Mouse (Mus musculus) embryonic facial prominence, embryonic 12.5 days (tissue): ENCODE results near the gene Tes. TPM values are rescaled to one million over a fixed set of nuclear protein-coding genes. Genes with fewer than 3 reads are reported as not detected.
"Not testable (repeated sequence)": the region's sequence is repeated elsewhere in the genome, so short reads cannot be mapped to it uniquely, and the experiment has no call there.

ENCODE experiments used
- ATAC-seq: fragments of 200-750 bp; cut with Nextera tagmentation; 2 replicates; pipeline ENCODE4 v1.8.0; 2017; ENCODE audit not compliant: insufficient number of reproducible peaks, insufficient read depth, low FRiP score, low TSS enrichment
- H3K27ac ChIP-seq: fragments of 300-500 bp; sonication (generic); 2 replicates; pipeline ENCODE4 v1.5.1; 2016; ENCODE audit warnings: mild to moderate bottlenecking
- H3K27me3 ChIP-seq: fragments of 300-500 bp; sonication (generic); 2 replicates; pipeline ENCODE4 v1.6.1; 2016; ENCODE audit warnings: mild to moderate bottlenecking, moderate library complexity
- H3K36me3 ChIP-seq: fragments of 300-500 bp; sonication (generic); 2 replicates; pipeline ENCODE4 v1.6.1; 2016; ENCODE audit warnings: mild to moderate bottlenecking
- H3K4me1 ChIP-seq: fragments of 300-500 bp; sonication (generic); 2 replicates; pipeline ENCODE4 v1.6.1; 2016
- H3K4me2 ChIP-seq: fragments of 300-500 bp; sonication (generic); replicated peaks from 2 replicates; pipeline ENCODE4 v1.6.1; 2016; ENCODE audit warnings: mild to moderate bottlenecking, moderate library complexity
- H3K4me3 ChIP-seq: fragments of 300-500 bp; sonication (generic); 2 replicates; pipeline ENCODE4 v1.5.1; 2016; ENCODE audit warnings: mild to moderate bottlenecking
- H3K9ac ChIP-seq: fragments of 300-500 bp; sonication (generic); 2 replicates; pipeline ENCODE4 v1.6.1; 2016; ENCODE audit warnings: mild to moderate bottlenecking, moderate library complexity
- H3K9me3 ChIP-seq: fragments of 300-500 bp; sonication (generic); 2 replicates; pipeline ENCODE4 v1.6.1; 2016; ENCODE audit warnings: mild to moderate bottlenecking, moderate library complexity
- WGBS: fragments of 180-500 bp; shearing (Covaris S2); methylation state at CpG from one replicate; pipeline ENCODE4 v1.1.7; 2016; 5-methylcytosine and 5-hydroxymethylcytosine counted together
- polyA plus RNA-seq: library from polyadenylated mRNA; unstranded; fragments of >200 nt; fragmentation: Nextera tagmentation; extraction: Ambion mirVana; gene quantifications from 2 replicates; pipeline ENCODE4 v1.2.1, GENCODE M21; 2016

Gene Tes
- polyA plus RNA-seq, 1 experiment from 2014 or later = 111 TPM

GRCm38 (mm10) chr6:17059501-17059900, 5.4 kb upstream of the Tes start:
- 68% methylated on average over 2 of the region's 2 CpGs for WGBS
- Histone ChIP-seq H3K9me3 (no peaks in the 10 kb centered on the region), H3K4me3 (no peak overlapping the region), H3K9ac (no peak overlapping the region), H3K27ac (no peak overlapping the region), H3K4me1 (peaks cover 6% of the 10 kb centered on the region; the same call in 1 of the 2 replicates), H3K4me2 (no peak overlapping the region), H3K27me3 (no peaks in the 10 kb centered on the region), H3K36me3 (no peaks in the 10 kb centered on the region)
- ATAC-seq = no peak

GRCm38 (mm10) chr6:17060154-17060553, 4.8 kb upstream of the Tes start:
- H3K27ac ChIP-seq = no peak overlapping the region
- no peak overlapping the region for H3K9ac ChIP-seq
- H3K36me3 ChIP-seq = no peaks in the 10 kb centered on the region
- H3K9me3 ChIP-seq = no peaks in the 10 kb centered on the region
- no peaks in the 10 kb centered on the region for H3K27me3 ChIP-seq
- ATAC-seq = no peak
- 0 out of 2 replicates have a peak, but pooled peaks cover 3% of the 10 kb centered on the region for H3K4me1 ChIP-seq
- no peak overlapping the region for H3K4me2 ChIP-seq
- no peak overlapping the region for H3K4me3 ChIP-seq
- WGBS = 84% methylated on average over 2 of the region's 2 CpGs

GRCm38 (mm10) chr6:17061826-17062225, 3.1 kb upstream of the Tes start:
- not testable (repeated sequence) for ATAC-seq, H3K9me3 ChIP-seq, H3K36me3 ChIP-seq, H3K27me3 ChIP-seq, H3K4me3 ChIP-seq, H3K27ac ChIP-seq, H3K4me2 ChIP-seq, H3K9ac ChIP-seq
- H3K4me1 ChIP-seq = peaks cover 10% of the 10 kb centered on the region; the same call in 1 of the 2 replicates
- WGBS = 85% methylated on average over 4 of the region's 4 CpGs

- H3K4me3 ChIP-seq = no peak overlapping the region
- peaks cover 10% of the 10 kb centered on the region; the same call in 1 of the 2 replicates for H3K4me1 ChIP-seq
- no peaks in the 10 kb centered on the region for H3K9me3 ChIP-seq
- H3K36me3 ChIP-seq = no peaks in the 10 kb centered on the region
- H3K27ac ChIP-seq = no peak overlapping the region
- WGBS = 87% methylated on average over 6 of the region's 6 CpGs
- ATAC-seq = no peak
- H3K9ac ChIP-seq = no peak overlapping the region
- H3K4me2 ChIP-seq = no peak overlapping the region
- no peaks in the 10 kb centered on the region for H3K27me3 ChIP-seq
These were observed 2.6 kb upstream of the Tes start for GRCm38 (mm10) chr6:17062366-17062765.

GRCm38 (mm10) chr6:17065791-17066169, 831 bp downstream of the Tes start:
- WGBS = 3% methylated on average over 12 of the region's 12 CpGs

GRCm38 (mm10) chr6:17066211-17066940, 1.4 kb downstream of the Tes start:
- peak overlapping the region; percentile 77; the same call in 1 of the 2 replicates for H3K9ac ChIP-seq
- no peak for ATAC-seq
- peaks cover 10% of the 10 kb centered on the region; the same call in 1 of the 2 replicates for H3K4me1 ChIP-seq
- no peaks in the 10 kb centered on the region for H3K27me3 ChIP-seq
- no peaks in the 10 kb centered on the region for H3K36me3 ChIP-seq
- no peak overlapping the region for H3K27ac ChIP-seq
- no peaks in the 10 kb centered on the region for H3K9me3 ChIP-seq
- H3K4me2 ChIP-seq = peak overlapping the region; percentile 83
- peak overlapping the region; percentile 74 for H3K4me3 ChIP-seq
- 55% methylated on average over 11 of the region's 11 CpGs for WGBS

More at GRCm38 (mm10) chr6:17065791-17066169, 831 bp downstream of the Tes start:
- 0 out of 2 replicates have a peak overlapping the region, but pooled peaks have one; percentile 52 for H3K27ac ChIP-seq
- H3K4me3 ChIP-seq = peak overlapping the region; percentile 74
- H3K9me3 ChIP-seq = no peaks in the 10 kb centered on the region
- no peaks in the 10 kb centered on the region for H3K36me3 ChIP-seq
- no peak; the same call in 1 of the 2 replicates for ATAC-seq
- H3K9ac ChIP-seq = peak overlapping the region; percentile 77
- H3K4me2 ChIP-seq = peak overlapping the region; percentile 83
- H3K4me1 ChIP-seq = peaks cover 10% of the 10 kb centered on the region; the same call in 1 of the 2 replicates
- H3K27me3 ChIP-seq = no peaks in the 10 kb centered on the region

GRCm38 (mm10) chr6:17071899-17072298, 7.0 kb downstream of the Tes start:
- Histone ChIP-seq H3K27me3 (no peaks in the 10 kb centered on the region), H3K27ac (no peak overlapping the region), H3K4me3 (no peak overlapping the region), H3K9me3 (no peaks in the 10 kb centered on the region), H3K4me2 (no peak overlapping the region), H3K4me1 (no peaks in the 10 kb centered on the region), H3K36me3 (no peaks in the 10 kb centered on the region), H3K9ac (no peak overlapping the region)
- WGBS = 92% methylated on average over 3 of the region's 3 CpGs
- ATAC-seq = no peak

GRCm38 (mm10) chr6:17072338-17072737, 7.4 kb downstream of the Tes start:
- Histone ChIP-seq H3K4me1 (peaks cover 3% of the 10 kb centered on the region), H3K4me3 (no peak overlapping the region), H3K9me3 (no peaks in the 10 kb centered on the region), H3K27ac (no peak overlapping the region), H3K9ac (no peak overlapping the region), H3K4me2 (no peak overlapping the region), H3K36me3 (no peaks in the 10 kb centered on the region), H3K27me3 (no peaks in the 10 kb centered on the region)
- 87% methylated on average over 5 of the region's 5 CpGs for WGBS
- no peak for ATAC-seq

- no peaks in the 10 kb centered on the region for H3K9me3 ChIP-seq
- H3K9ac ChIP-seq = no peak overlapping the region
- no peak for ATAC-seq
- WGBS = 78% methylated on average over 7 of the region's 7 CpGs
- H3K36me3 ChIP-seq = no peaks in the 10 kb centered on the region
- no peak overlapping the region for H3K4me3 ChIP-seq
- H3K27me3 ChIP-seq = no peaks in the 10 kb centered on the region
- H3K27ac ChIP-seq = no peak overlapping the region
- no peak overlapping the region for H3K4me2 ChIP-seq
- peaks cover 9% of the 10 kb centered on the region for H3K4me1 ChIP-seq
These were observed 8.0 kb downstream of the Tes start for GRCm38 (mm10) chr6:17072763-17073484.

GRCm38 (mm10) chr6:17077270-17077669, 12.3 kb downstream of the Tes start:
- H3K9ac ChIP-seq = no peak overlapping the region
- H3K27me3 ChIP-seq = no peaks in the 10 kb centered on the region
- no peak overlapping the region for H3K27ac ChIP-seq
- no peak overlapping the region for H3K4me2 ChIP-seq
- H3K4me1 ChIP-seq = peaks cover 24% of the 10 kb centered on the region
- no peaks in the 10 kb centered on the region for H3K36me3 ChIP-seq
- H3K9me3 ChIP-seq = no peaks in the 10 kb centered on the region
- H3K4me3 ChIP-seq = no peak overlapping the region
- WGBS = 55% methylated on average over 9 of the region's 9 CpGs
- ATAC-seq = no peak

- H3K4me3 ChIP-seq = no peak overlapping the region
- 15% methylated on average over 3 of the region's 3 CpGs for whole genome bisulfite sequencing
- ATAC-seq = no peak
- no peak overlapping the region for H3K4me2 ChIP-seq
- no peaks in the 10 kb centered on the region for H3K36me3 ChIP-seq
- H3K27ac ChIP-seq = 0 out of 2 replicates have a peak overlapping the region, but pooled peaks have one; percentile 46
- H3K9ac ChIP-seq = no peak overlapping the region
- peaks cover 24% of the 10 kb centered on the region for H3K4me1 ChIP-seq
- H3K9me3 ChIP-seq = no peaks in the 10 kb centered on the region
- H3K27me3 ChIP-seq = no peaks in the 10 kb centered on the region
These were observed 12.8 kb downstream of the Tes start for GRCm38 (mm10) chr6:17077720-17078119.

- no peak overlapping the region for H3K9ac ChIP-seq
- H3K36me3 ChIP-seq = no peaks in the 10 kb centered on the region
- peaks cover 31% of the 10 kb centered on the region for H3K4me1 ChIP-seq
- no peaks in the 10 kb centered on the region for H3K9me3 ChIP-seq
- no peaks in the 10 kb centered on the region for H3K27me3 ChIP-seq
- no peak overlapping the region for H3K4me3 ChIP-seq
- no peak overlapping the region for H3K27ac ChIP-seq
- H3K4me2 ChIP-seq = no peak overlapping the region
- ATAC-seq = no peak
- WGBS = 18% methylated on average over 5 of the region's 5 CpGs
These were observed 14.4 kb downstream of the Tes start for GRCm38 (mm10) chr6:17079304-17079703.
